Mouse (Mus musculus) bone marrow, adult 2 months (tissue): ENCODE measurements at regions not wholly inside any gene's neighbourhood (a gene's known extent, or its start where the extent isn't known, plus 50 kb on each side); places are given as distances from the start of the nearest gene placed in this dataset.
A peak's percentile ranks its signal among the peaks of the same experiment; 100 is the strongest.

ENCODE experiments used
- CTCF ChIP-seq: fragments of 200-500 bp; IDR thresholded peaks from 2 replicates; pipeline ENCODE4 v1.5.1; 2011; ENCODE audit warnings: low read length, control low read depth; ENCODE audit not compliant: control insufficient read depth, insufficient read depth
- POLR2A ChIP-seq: fragments of 200-500 bp; IDR thresholded peaks from 2 replicates; pipeline ENCODE4 v1.6.1; 2011; ENCODE audit warnings: low read depth, mild to moderate bottlenecking, control low read depth, low read length, borderline replicate concordance; ENCODE audit not compliant: control insufficient read depth

DNA sequence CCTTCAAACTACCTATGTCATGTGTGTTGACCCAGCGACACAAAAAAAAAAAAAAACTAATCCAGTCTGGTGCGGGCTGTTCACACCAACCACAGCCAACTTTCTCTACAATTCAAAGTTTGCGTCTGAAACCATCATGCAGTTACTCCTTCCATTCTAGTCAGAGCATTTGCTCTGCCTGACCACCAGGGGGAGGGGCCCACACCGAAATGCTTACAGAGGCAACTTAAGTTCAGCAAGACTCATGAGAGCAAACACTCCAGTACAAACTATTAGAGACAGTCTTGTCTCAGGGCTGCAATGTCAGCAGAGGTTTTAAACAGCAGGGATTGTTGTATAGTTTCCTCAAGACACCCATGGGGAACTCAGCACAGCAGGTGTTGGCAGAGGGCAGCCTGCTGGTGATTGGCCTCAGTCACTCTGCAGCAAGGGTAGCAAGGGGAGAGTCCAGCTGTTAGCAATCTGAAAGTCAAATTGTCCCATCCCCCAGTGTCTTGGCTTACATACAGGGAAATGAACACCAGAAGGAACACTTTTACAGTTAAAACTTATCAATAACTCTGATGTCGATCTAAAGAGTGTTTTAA, 50.8 kb upstream of the Pip5k1b start:
- TF ChIP-seq POLR2A (no peak), CTCF (peak; percentile 71)
